Mouse (Mus musculus): Measurements from ENCODE around the gene Dynlrb1. TPM values are rescaled to one million over a fixed set of nuclear protein-coding genes. Genes with fewer than 3 reads are reported as not detected.

Gene Dynlrb1
- polyA plus RNA-seq, 1 experiment = 836 TPM

GRCm38 (mm10) chr2:155295453-155295852, 59.1 kb downstream of the Dynlrb1 start:
- TF ChIP-seq CTCF (IDR thresholded peaks at IDR 0.05; ENCODE audit: borderline replicate concordance, insufficient read depth, low read depth, low read length) (no peak), POLR2A (IDR thresholded peaks at IDR 0.05; ENCODE audit: borderline replicate concordance, insufficient read depth, low read length) (no peak)
- no peak for DNase-seq
- Histone ChIP-seq H3K27ac (ENCODE audit: insufficient read depth, low read length) (no peak overlapping the region), H3K4me1 (ENCODE audit: control insufficient read depth, insufficient read depth, low read length) (peaks cover 9% of the 10 kb centered on the region), H3K27me3 (ENCODE audit: control insufficient read depth, insufficient read depth, low read length) (no peaks in the 10 kb centered on the region), H3K4me3 (replicated peaks; ENCODE audit: insufficient read depth, low read depth, low read length) (no peak overlapping the region)
- 98% methylated on average over 6 of the region's 6 CpGs for WGBS

GRCm38 (mm10) chr2:155299563-155299962, 63.2 kb downstream of the Dynlrb1 start:
- H3K4me3 ChIP-seq (replicated peaks; ENCODE audit: insufficient read depth, low read depth, low read length) = no peak overlapping the region
- DNase-seq = no peak
- no peak overlapping the region for H3K27ac ChIP-seq (ENCODE audit: insufficient read depth, low read length)
- no peaks in the 10 kb centered on the region for H3K27me3 ChIP-seq (ENCODE audit: control insufficient read depth, insufficient read depth, low read length)
- H3K4me1 ChIP-seq (ENCODE audit: control insufficient read depth, insufficient read depth, low read length) = no peaks in the 10 kb centered on the region
- no peak for TF ChIP-seq POLR2A (IDR thresholded peaks at IDR 0.05; ENCODE audit: borderline replicate concordance, insufficient read depth, low read length)
- no peak for TF ChIP-seq CTCF (IDR thresholded peaks at IDR 0.05; ENCODE audit: borderline replicate concordance, insufficient read depth, low read depth, low read length)
- 88% methylated on average over 4 of the region's 4 CpGs for WGBS

Other genes with a start within 250 kb of the Dynlrb1 start
- gene Gm14226, start 218.3 kb upstream of the Dynlrb1 start, polyA plus RNA-seq (2012; rRNA removed) = 0.03 TPM in 1 of 2 replicates, not detected in the other
- 40.4 and 41.1 TPM in 2 replicates for gene Ahcy, start 162.0 kb upstream of the Dynlrb1 start, polyA plus RNA-seq (2012; rRNA removed)
- gene Itch, start 103.0 kb upstream of the Dynlrb1 start, polyA plus RNA-seq (2012; rRNA removed) = 28.9 and 30.6 TPM in 2 replicates
- 407 and 443 TPM in 2 replicates for gene Map1lc3a, start 39.8 kb downstream of the Dynlrb1 start, polyA plus RNA-seq (2012; rRNA removed)
- gene Pigu, start 120.9 kb downstream of the Dynlrb1 start, polyA plus RNA-seq (2012; rRNA removed) = 38.3 TPM in 2 replicates
- 195 and 211 TPM in 2 replicates for gene Trp53inp2, start 144.5 kb downstream of the Dynlrb1 start, polyA plus RNA-seq (2012; rRNA removed)
- gene Ncoa6, start 237.4 kb downstream of the Dynlrb1 start, polyA plus RNA-seq (2012; rRNA removed) = 39.0 and 47.1 TPM in 2 replicates

All from cerebellum, adult 2 months (tissue).